Mouse (Mus musculus) brown adipose tissue, adult 24 weeks (tissue): ENCODE data around the gene Zfp580. TPM values are rescaled to one million over a fixed set of nuclear protein-coding genes. Genes with fewer than 3 reads are reported as not detected.

Experiments used
- H3K27ac ChIP-seq: fragments of 200-500 bp; replicated peaks from 2 replicates; pipeline ENCODE4 v1.5.1; 2012; ENCODE audit warnings: low read depth, mild to moderate bottlenecking, low read length
- H3K4me1 ChIP-seq: fragments of 200-500 bp; 2 replicates; pipeline ENCODE4 v1.6.1; 2012; ENCODE audit warnings: low read length, mixed read lengths; ENCODE audit not compliant: control insufficient read depth, insufficient read depth, insufficient read length
- H3K4me3 ChIP-seq: fragments of 200-500 bp; 2 replicates; pipeline ENCODE4 v1.5.1; 2012; ENCODE audit warnings: low read depth, mild to moderate bottlenecking, low read length, moderate library complexity; ENCODE audit not compliant: insufficient read depth
- polyA plus RNA-seq: library from polyadenylated mRNA; stranded (reverse); fragments of >200 nt; gene quantifications from 2 replicates; pipeline ENCODE4 v1.2.4, GENCODE M21; 2012; ENCODE audit not compliant: missing spikeins, insufficient read depth, insufficient read length

Zfp580 gene
- polyA plus RNA-seq, 1 experiment, result 4.4 TPM

DNA sequence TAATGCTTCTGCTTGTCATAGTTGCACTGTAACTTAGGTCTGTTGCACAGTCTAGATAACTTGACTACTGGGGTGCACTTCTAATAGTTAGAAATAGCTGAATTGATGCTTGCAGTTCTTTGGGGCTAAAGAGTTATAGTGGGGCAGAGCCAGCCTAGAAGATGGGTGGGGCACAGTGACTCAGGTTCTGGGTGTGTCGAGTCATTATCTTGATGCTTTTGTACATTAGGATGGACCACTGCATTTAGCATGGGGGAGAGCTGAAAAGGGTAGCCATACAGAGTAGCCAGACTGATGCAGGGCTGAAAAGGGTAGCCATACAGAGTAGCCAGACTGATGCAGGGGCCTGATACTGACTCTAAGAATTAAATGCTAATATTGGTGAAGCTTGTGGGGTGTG is 22.2 kb downstream of the Zfp580 start:
- Histone ChIP-seq H3K4me3 (no peak overlapping the region), H3K27ac (no peak overlapping the region), H3K4me1 (no peaks in the 10 kb centered on the region)

- Histone ChIP-seq H3K4me3 (no peak overlapping the region), H3K27ac (no peak overlapping the region), H3K4me1 (no peaks in the 10 kb centered on the region)
These were observed 23.6 kb downstream of the Zfp580 start for GRCm38 (mm10) chr7:5074984-5075383.

- Histone ChIP-seq H3K4me1 (peaks cover 7% of the 10 kb centered on the region), H3K4me3 (no peak overlapping the region), H3K27ac (no peak overlapping the region)
These were observed 25.6 kb downstream of the Zfp580 start for GRCm38 (mm10) chr7:5076931-5077330.

- H3K4me3 ChIP-seq, result peak overlapping the region; percentile 71
- H3K27ac ChIP-seq, result peak overlapping the region; percentile 88
- peaks cover 23% of the 10 kb centered on the region for H3K4me1 ChIP-seq
These were observed 28.1 kb downstream of the Zfp580 start for GRCm38 (mm10) chr7:5079365-5080009.

- peak within 1 kb of the TSS; percentile 88 for H3K27ac ChIP-seq
- peak within 1 kb of the TSS; percentile 86 for H3K4me3 ChIP-seq
- peaks cover 27% of the 10 kb centered on the region for H3K4me1 ChIP-seq
These were observed 28.8 kb downstream of the Zfp580 start, which contains the start of gene Epn1 for GRCm38 (mm10) chr7:5080010-5080751. Epn1 (plus strand) TSS chr7:5080235.

DNA sequence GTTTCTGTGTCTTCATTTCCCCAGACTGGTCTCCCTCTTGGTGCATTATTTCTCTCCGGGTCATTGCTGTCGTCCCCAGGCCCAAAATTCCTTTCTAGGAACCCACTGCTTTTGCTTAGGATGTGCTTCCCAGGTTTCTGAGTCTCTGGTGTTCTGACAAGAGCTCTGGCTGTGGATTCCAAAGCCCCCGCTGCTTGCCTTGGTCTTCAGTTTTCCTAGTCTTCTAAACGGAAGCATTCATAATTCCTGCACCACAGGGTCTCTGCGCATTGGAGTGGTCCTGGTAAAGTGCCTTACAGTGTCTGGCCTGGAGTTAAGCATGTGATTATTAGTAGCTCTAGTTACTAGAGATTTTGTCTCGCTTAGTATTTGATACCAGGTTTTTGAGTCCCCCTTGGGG is 29.5 kb downstream of the Zfp580 start:
- Histone ChIP-seq H3K4me3 (peak overlapping the region; percentile 86), H3K27ac (peak overlapping the region; percentile 83), H3K4me1 (peaks cover 27% of the 10 kb centered on the region)

GRCm38 (mm10) chr7:5081241-5081640 is 29.9 kb downstream of the Zfp580 start:
- Histone ChIP-seq H3K27ac (no peak overlapping the region), H3K4me1 (peaks cover 27% of the 10 kb centered on the region)

GRCm38 (mm10) chr7:5081939-5082338 is 30.6 kb downstream of the Zfp580 start:
- Histone ChIP-seq H3K27ac (0 out of 2 replicates have a peak overlapping the region, but pooled peaks have one; percentile 1), H3K4me3 (peak overlapping the region; percentile 47; the same call in 1 of the 2 replicates), H3K4me1 (peaks cover 27% of the 10 kb centered on the region)

More at GRCm38 (mm10) chr7:5081241-5081640, 29.9 kb downstream of the Zfp580 start:
- H3K4me3 ChIP-seq, result peak overlapping the region; percentile 47

DNA sequence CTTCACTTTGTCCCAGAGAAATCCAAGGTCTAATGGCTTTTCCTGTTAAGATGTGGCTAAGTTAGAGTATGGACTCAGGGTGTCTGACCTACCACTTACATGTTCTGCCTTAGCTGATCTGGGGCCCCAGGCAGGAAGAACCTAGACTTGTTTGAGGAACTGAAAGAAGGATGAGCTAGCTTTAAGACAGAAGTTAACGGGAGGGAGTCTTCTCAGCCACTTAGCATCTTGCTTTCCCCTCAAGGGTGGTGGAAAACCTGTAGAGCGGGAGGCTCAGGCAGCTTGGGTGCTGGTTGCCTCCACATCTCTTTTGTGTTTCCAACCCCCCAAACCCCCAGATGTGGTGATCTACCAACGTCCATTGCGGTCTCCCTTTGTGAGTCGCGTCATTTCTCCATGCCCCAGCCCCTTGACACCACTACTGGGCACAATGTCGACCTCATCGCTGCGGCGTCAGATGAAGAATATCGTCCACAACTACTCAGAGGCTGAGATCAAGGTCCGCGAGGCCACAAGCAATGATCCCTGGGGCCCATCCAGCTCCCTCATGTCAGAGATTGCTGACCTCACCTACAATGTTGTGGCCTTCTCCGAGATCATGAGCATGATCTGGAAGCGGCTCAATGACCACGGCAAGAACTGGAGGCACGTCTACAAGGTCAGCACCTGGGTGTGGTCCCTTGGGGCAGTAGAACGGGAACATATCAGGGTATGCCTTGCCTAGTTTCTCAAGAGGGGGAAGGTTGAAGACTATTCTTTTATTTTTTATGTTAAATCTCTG is 32.2 kb downstream of the Zfp580 start:
- H3K27ac ChIP-seq, result peak overlapping the region; percentile 64
- peak overlapping the region; percentile 32 for H3K4me3 ChIP-seq

GRCm38 (mm10) chr7:5085512-5085911 is 34.2 kb downstream of the Zfp580 start:
- Histone ChIP-seq H3K4me1 (peaks cover 29% of the 10 kb centered on the region), H3K4me3 (no peak overlapping the region), H3K27ac (no peak overlapping the region)

More for the DNA sequence above, 32.2 kb downstream of the Zfp580 start:
- peaks cover 27% of the 10 kb centered on the region for H3K4me1 ChIP-seq

- Histone ChIP-seq H3K4me3 (no peak overlapping the region), H3K4me1 (peaks cover 24% of the 10 kb centered on the region), H3K27ac (no peak overlapping the region)
These were observed 35.6 kb downstream of the Zfp580 start for GRCm38 (mm10) chr7:5086921-5087440.

DNA sequence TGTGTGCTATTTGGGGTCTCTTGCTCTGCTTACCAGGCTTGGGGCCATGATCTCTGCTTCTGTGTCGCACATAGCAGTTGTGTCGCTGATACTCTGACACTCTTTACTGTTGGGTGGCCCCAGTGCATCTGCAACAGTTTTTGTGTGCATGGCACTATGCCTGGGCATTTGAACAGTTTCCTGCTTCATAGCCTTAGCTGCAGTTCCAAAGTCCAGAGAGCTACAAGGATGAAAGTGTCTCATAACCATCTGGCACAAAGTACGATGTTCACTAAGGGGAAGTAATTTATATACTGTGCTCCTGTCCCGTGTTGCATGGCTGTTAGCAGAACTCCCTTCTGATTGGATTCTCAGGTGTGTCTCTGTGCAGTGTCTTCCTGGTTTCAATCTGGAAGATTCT is 36.5 kb downstream of the Zfp580 start:
- Histone ChIP-seq H3K27ac (no peak overlapping the region), H3K4me1 (peaks cover 18% of the 10 kb centered on the region), H3K4me3 (no peak overlapping the region)

- no peak overlapping the region for H3K4me3 ChIP-seq
- no peak overlapping the region for H3K27ac ChIP-seq
- H3K4me1 ChIP-seq, result peaks cover 7% of the 10 kb centered on the region; the same call in 1 of the 2 replicates
These were observed 38.5 kb downstream of the Zfp580 start for GRCm38 (mm10) chr7:5089853-5090252.

DNA sequence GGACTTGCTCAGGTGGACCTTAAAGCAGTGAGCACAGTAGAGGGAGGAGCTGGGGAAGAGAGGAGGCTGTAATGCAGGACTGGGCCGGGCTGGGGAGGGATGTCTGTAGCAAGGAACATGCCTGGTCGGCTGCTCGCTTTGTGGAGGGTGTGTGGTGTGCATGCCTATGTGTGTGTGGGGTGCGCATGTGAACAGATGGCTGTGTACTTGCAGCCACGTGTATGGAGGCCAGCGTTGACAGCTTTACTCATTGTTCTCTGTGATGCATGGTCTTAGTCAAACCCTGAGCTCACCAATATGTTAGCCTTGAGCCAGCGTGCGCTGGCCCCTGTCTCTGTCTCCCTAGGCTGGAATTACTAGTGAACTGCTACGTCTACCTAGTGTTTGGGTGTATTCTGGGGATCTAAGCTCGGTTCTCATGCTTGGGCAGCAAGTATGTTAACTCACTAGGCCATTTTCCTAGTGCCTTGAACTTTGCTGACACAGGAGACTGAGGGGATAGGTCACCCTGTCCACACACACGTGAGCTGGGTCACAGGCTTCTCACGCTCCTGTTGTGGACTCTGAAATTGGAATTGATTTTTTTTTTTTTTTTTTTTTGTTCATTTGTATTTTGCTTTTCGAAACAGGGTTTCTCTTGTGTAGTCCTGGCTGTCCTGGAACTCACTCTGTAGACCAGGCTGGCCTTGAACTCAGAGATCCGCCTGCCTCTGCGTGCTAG is 39.8 kb downstream of the Zfp580 start:
- Histone ChIP-seq H3K27ac (no peak overlapping the region), H3K4me3 (no peak overlapping the region), H3K4me1 (0 out of 2 replicates have a peak, but pooled peaks cover 5% of the 10 kb centered on the region)
